Mouse (Mus musculus) NIH3T3 (cell line): Measurements from ENCODE around the gene Adtrp.

Experiments
- DNase-seq: peaks from one replicate; pipeline ENCODE4 v3.0.0-alpha.2; 2012; ENCODE audit warnings: low read depth

Gene Adtrp

GRCm38 (mm10) chr13:41828296-41828754, 19.2 kb downstream of the Adtrp start:
- no peak for DNase-seq

GRCm38 (mm10) chr13:41827581-41827980, 19.9 kb downstream of the Adtrp start:
- DNase-seq, result no peak

GRCm38 (mm10) chr13:41825379-41825966, 22.0 kb downstream of the Adtrp start:
- DNase-seq, result no peak

DNA sequence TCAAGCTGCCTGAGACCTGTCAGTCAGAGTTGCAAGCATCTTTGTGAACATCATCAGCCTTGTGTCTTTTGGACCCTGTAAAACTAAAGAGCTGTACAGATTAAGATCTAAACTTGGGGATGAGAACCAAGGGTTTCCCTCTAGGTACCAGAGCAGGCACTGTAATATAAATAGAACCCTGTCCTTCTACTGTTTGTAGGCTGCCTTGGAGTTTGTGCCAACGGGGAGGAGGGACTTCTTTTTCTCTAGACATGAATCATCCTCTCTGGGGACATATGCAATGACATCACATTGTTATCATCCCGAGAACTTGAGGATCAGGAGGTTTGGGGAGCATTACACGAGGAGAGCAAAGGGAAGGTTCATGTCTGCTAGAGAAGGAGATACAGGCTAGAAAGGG, 24.4 kb downstream of the Adtrp start:
- peak; percentile 19 for DNase-seq

- DNase-seq, result no peak
These were observed 24.9 kb downstream of the Adtrp start for GRCm38 (mm10) chr13:41822617-41823016.

GRCm38 (mm10) chr13:41822091-41822490, 25.4 kb downstream of the Adtrp start:
- DNase-seq, result no peak

- DNase-seq, result peak; percentile 5
These were observed 26.5 kb downstream of the Adtrp start for GRCm38 (mm10) chr13:41820947-41821346.

- DNase-seq, result no peak
These were observed 27.6 kb downstream of the Adtrp start for GRCm38 (mm10) chr13:41819918-41820317.

DNA sequence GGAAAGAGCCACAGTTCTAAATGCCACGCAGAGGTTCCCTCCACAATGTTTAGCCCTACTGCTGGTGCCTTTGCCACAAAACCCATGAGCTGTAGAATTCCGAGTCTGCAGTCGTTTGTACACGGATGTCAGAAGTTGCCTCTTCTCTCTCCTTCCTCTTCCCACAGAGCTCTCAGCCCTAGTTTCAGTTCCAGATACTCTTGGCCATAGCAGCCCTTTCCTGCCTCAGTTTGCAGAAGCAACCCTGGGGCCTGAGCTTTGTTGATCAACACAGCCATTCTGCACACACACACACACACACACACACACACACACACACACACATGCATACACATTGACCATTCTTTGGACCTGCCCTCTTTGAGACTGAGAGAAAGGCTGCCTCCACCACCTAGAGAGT, 28.0 kb downstream of the Adtrp start:
- no peak for DNase-seq

- DNase-seq, result no peak
These were observed 29.9 kb downstream of the Adtrp start for GRCm38 (mm10) chr13:41817583-41817982.

- no peak for DNase-seq
These were observed 30.8 kb downstream of the Adtrp start for GRCm38 (mm10) chr13:41816643-41817042.

DNA sequence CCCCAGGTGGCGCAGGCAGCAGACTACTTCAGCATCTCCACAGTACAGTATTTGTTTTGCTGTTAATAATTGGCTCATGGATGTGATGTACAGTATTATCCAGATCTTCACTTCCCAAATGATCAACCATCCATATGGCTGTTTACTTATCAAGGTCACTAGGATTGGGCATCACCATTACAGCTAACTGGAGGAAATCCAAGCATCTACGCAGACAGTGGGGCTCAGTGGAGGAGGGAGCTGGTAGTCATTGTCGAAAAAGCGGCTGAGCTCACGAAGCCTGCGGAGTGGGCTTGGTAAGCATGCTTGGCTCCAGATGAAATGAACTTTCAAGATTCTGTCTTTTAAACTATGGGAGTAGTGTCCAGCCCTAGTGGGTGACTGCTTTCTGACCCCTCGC, 36.7 kb downstream of the Adtrp start:
- no peak for DNase-seq

GRCm38 (mm10) chr13:41807815-41808214, 39.7 kb downstream of the Adtrp start:
- DNase-seq, result no peak

GRCm38 (mm10) chr13:41807300-41807699, 40.2 kb downstream of the Adtrp start:
- DNase-seq, result no peak

DNA sequence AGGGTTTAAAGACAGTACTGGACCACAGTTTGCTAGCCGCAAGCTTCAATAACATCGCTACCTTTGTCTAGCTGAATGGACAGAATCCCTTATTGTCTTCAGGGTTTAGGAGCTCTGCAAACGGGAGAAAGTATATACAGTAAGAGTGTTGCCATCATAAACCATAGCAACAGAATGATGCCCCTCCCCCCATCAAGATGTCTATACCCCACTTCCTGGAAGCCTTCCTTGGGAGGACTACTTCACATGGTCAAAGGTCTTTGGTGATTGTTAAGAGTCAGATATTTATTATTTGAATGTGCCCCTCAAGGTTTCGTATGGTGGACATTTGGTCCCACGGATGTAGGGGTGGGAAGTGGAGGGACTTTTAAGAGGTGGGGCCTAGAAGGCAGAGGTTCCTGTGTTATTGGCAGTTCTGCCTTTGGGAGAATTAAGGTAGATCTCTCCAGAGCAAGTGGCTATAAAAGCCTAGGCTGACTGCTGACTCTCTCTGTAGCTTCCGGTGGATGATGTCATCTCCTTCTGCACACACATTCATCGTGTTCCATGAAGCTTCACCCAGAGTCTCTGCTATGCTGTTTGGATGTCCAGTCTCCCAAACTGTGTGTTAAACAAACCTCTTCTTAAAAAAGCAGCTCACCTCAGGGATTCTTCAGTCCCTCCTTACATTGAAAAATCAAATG, 42.2 kb downstream of the Adtrp start:
- no peak for DNase-seq

DNA sequence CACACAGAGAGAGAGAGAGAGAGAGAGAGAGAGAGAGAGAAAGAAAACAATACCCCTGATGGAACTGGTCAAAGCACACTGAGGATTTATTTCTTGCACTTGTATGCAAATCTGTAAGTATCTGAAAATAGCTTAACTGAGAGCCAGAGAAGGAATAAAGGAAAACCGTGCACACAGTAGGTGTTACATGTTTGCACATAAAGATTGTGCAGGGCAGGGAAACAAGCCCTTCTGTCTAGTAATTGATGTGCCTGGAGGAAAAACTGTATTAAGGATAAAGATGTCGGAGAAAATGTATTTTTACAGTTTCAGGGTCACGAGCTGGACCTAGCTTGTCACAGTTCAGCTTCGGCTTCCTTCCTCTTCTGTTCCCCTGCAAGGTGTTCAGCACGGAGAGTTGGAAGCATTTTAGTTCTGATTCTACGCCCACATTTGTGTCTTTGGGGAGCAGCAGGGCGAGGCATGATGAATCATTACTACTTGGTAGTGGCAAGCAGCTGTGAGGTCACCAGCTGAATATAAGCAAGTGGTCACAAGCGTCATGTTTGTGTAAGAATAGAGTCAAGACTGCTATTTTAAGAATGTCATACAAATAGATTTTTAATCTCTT, 43.7 kb downstream of the Adtrp start:
- peak; percentile 42 for DNase-seq

DNA sequence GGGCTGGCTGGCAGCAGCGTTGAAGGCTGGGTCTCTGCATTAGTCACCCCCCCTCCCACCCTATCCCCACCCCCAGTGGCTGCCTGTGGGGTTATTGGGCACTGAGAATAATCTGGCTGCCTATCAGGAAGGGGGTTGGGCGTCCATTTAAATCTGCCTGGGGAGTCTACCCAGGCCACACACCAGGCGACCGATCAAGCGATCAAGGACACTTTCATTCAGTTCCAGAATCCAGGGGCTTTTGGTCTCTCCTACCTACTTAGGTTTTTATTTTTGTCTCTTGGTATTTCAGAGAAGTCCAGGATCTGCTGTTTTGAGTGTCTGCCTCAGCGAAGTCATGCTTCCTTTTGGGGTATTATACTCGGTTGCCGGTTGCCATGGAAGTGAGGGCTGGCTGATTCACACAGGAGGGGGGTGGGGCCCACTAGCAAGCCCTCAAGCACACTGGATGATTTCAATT, 46.3 kb downstream of the Adtrp start:
- DNase-seq, result peak; percentile 48

DNA sequence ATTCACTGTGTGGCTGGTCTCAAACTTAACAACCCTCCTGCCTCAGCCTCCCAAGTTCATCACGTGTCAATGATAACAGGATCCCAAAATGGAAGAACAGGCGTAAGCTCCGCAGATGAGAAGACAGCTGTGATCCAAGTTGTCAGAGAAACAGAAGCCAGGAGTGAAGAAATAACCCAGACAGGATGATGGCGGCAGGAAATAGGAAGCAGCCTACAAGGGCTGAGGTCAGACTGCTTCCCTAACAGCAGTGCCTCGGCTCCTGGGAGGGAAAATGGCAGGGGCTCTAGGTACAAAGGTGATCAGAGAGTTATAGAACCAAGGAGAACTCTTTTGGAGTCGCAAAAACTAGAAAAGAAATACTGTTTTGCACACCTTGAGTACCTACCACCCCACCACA, 54.6 kb downstream of the Adtrp start:
- no peak for DNase-seq

- no peak for DNase-seq
These were observed 59.5 kb downstream of the Adtrp start for GRCm38 (mm10) chr13:41787863-41788536.

DNA sequence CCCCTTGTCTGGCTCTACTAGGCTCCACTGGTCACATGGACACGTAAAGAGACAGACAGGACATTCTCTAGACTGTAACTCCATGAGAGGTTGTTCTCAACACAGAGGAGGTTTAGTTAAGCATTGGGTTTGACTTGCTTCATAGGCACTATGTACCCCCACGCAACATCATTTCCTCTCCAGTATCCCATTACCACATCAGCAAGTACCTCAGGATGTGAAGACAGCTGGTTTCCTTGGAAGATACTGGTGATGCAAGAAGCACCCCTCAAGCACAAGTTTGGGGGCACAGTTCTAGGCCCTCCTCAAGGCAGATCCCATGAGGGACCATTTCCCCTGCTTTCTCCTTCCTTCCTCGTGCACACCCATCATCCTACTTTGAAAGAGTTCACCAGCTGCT, 60.8 kb downstream of the Adtrp start:
- no peak for DNase-seq

DNA sequence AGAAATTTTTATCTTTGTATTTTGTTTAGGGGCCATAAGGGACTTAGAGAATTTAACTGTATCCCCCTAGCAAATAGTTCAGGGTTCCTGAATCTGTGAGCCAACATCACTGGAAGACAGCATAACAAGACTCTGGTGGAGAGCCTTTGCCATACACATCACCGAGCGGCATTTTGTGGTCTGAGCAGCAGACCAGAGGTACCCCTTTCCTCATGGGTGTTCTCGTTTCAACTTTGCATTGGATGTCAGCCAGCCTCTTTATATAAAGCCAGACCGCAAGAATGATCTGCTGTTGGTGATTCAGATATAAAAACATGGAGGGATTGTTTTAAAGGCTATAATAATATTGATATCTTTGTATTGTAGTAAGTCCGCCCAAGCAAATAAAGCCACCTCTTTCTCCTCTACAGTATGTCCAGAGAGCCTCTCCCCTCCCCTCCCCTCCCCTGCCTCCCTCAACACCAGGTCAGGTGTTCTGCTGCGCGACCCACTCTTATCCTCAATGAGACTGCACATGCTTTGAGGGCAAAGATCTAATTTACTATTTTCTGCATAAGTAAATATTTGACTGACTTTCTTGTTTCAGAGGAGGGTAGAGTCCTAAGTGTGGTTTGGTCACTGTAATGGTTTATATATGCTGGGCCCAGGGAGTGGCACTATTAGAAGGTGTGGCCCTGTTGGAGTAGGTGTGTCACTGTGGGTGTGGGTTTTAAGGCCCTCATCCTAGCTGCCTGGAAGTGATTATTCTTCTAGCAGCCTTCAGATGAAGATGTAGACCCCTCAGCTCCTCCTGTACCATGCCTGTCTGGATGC, 62.4 kb downstream of the Adtrp start:
- no peak for DNase-seq

DNA sequence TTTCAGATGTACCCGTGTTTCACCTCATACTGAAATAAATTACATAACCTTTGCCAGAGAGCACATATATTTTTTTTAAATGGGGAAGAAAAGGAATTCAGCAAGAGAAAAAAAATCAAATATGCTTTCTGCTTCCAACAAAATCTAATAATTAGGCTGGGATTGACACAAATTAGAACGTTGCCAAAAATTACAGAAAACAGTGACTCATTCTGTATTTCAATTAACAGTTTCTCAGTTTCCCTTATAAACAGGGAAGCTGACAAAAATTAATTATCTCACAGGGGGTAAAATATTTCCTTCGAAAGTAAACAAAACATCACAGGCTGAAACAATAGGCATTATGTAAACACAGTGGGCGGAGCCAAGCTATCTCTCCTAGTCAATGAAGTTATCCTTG, 67.2 kb downstream of the Adtrp start:
- DNase-seq, result no peak
